Mouse (Mus musculus): Measurements from ENCODE around the gene P2rx7.

P2rx7 gene

DNA sequence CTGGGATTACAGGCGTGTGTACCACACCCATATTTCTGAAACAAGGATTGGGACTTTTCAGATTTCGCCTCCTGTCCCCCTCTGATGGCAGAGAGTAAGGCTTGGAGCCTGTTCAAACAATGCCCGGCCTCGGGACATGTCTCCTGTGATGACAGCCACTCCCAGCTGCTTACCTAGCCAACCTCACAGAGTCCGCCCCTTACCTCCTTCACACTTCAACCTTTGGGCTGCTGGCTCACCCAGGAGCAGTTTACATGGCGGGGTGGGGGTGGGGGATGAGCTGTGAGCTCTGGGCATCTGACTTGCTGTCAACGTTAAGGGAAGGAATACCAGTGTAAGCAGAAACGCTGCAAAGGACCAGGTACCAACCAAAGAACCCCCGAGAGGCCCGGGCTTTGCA is 87.1 kb downstream of the P2rx7 start:
- no peak for DNase-seq (ENCODE audit: low spot score in 2 of 2)

DNA sequence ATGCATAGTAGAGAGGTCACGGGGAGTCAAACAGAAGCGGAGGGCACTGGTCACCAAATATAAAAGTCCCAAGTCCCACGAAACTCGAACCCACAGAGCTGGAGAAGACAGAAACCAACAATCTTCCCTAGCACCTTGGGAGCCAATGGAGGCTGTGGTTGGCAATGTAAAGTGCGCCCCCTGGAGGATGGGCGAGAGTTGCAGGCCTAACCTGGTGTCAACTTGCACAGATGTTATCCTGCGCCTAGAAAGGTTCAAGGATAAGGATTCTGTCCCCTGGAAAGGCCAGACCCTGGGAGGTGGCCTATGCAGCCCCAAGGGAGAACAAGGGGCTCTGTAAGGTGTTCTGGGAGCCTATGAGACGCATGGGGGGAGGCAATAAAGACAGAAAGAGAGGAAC is 87.6 kb downstream of the P2rx7 start:
- DNase-seq (ENCODE audit: low spot score in 2 of 2), result peak; percentile 34 to 52

DNA sequence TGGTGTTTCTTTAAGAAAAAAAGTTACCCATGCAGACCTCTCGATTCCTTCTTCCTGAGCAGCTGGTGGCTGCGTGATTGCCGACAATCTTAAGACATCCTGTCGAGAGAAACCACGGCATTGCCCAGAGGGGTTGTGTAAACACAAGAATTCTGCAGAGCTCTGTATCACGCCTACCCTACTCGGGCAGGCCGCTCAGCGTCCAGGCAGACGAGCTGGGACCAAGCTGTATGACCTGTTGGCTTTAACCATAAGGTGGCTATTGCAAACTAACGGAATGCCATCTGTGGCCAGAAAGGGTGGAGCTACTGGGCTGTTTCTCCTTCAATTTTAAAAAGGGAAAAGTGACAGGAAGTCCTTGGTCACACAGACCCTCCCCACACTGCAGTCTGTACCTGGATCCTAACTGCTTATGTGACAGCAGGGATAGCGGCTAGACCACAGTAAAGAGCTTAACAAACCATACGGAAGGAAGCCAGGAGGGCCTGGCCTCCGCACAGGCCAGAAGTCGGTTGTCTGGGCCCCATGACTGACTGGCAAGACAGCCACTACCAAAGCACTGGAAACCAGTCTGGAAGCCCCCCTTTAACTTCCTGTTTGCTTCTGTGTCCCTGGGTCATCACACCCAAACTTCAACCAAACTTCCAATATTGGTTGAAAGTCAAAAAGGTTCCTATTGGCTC is 88.4 kb downstream of the P2rx7 start:
- no peak for DNase-seq (ENCODE audit: low spot score in 2 of 2)

DNA sequence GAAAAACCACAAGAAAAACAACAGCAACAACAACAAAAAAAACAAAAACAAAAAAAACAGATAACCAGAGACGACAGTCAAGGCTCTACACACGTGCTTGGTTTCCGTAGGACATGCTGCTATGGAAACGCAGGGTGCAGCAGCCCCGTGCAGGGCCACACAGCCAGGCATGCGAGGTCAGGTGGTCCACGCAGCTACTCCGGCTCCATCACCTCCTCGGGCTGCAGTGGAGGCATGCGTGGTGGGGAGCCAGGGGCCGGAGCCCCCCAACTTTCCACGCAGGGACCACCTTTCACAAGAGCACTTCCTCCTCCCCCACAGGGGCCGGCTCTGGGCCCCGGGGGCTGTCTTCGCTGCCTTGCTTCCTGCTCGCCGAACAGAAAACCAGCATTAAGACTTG is 90.2 kb downstream of the P2rx7 start:
- no peak for DNase-seq (ENCODE audit: low spot score in 2 of 2)

DNA sequence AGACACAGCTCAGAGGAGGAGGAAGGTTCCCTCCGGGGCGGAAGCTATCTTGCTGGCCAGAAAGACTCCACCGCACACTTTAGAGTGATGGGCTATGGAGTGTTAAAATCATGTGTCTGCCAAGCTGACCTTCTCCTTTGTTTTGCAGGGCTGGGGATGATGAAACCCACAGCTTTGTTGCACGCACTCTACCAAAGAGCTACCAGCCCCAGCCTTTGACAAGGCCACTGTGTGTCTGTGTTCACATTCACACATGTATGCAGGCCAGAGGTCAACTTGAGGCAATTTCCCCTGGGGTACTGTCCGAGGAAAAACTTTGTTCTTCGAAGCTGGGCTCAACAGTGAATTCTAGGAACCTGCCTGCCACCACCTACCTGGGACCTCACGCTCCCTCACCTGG is 92.1 kb downstream of the P2rx7 start:
- DNase-seq (ENCODE audit: low spot score in 2 of 2), result no peak

DNA sequence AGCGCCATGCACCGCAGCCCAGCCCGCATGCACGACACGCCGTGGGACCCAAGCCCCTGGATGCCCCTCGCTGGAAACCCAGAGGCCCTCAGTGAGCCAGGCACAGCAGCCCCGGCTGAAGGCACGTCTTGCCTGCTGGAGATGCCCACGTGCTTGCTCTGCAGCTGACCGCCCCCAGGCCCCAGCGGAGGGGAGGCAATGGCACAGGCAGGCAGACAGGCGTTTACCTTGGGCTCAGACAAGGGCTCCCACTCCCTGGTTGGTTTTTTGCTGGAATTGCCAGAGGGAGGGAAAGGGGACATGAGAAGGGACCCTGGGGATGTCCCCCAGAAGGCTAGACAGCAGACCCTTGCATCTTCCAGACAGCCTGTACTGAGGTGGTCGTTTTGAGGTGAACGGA is 93.0 kb downstream of the P2rx7 start:
- DNase-seq (ENCODE audit: low spot score in 2 of 2), result no peak

Measured in urinary bladder, adult 18-20 months (tissue).